Mouse (Mus musculus) intestine, embryonic 15.5 days (tissue): ENCODE results near the gene Pacrg. TPM values are rescaled to one million over a fixed set of nuclear protein-coding genes. Genes with fewer than 3 reads are reported as not detected.

Source experiments
- ATAC-seq: fragments of 200-750 bp; cut with Nextera tagmentation; 2 replicates; pipeline ENCODE4 v1.8.0; 2017; ENCODE audit warnings: moderate TSS enrichment, moderate library complexity
- H3K27ac ChIP-seq: fragments of 300-500 bp; sonication (generic); 2 replicates; pipeline ENCODE4 v1.5.1; 2015; ENCODE audit warnings: mild to moderate bottlenecking, inconsistent platforms
- H3K27me3 ChIP-seq: fragments of 300-500 bp; sonication (generic); replicated peaks from 2 replicates; pipeline ENCODE4 v1.6.1; 2015; ENCODE audit warnings: inconsistent platforms
- H3K36me3 ChIP-seq: fragments of 300-500 bp; sonication (generic); 2 replicates; pipeline ENCODE4 v1.6.1; 2015; ENCODE audit warnings: inconsistent platforms
- H3K4me1 ChIP-seq: fragments of 300-500 bp; sonication (generic); replicated peaks from 2 replicates; pipeline ENCODE4 v1.6.1; 2015; ENCODE audit warnings: inconsistent platforms
- H3K4me2 ChIP-seq: fragments of 300-500 bp; sonication (generic); replicated peaks from 2 replicates; pipeline ENCODE4 v1.6.1; 2015; ENCODE audit warnings: mild to moderate bottlenecking, inconsistent platforms
- H3K4me3 ChIP-seq: fragments of 300-500 bp; sonication (generic); replicated peaks from 2 replicates; pipeline ENCODE4 v1.5.1; 2015; ENCODE audit warnings: inconsistent platforms
- H3K9ac ChIP-seq: fragments of 300-500 bp; sonication (generic); 2 replicates; pipeline ENCODE4 v1.6.1; 2015; ENCODE audit warnings: inconsistent platforms
- H3K9me3 ChIP-seq: fragments of 300-500 bp; sonication (generic); 2 replicates; pipeline ENCODE4 v1.6.1; 2016; ENCODE audit warnings: inconsistent platforms
- WGBS: fragments of 180-500 bp; shearing (Covaris S2); methylation state at CpG from one replicate; pipeline ENCODE4 v1.1.7; 2015; 5-methylcytosine and 5-hydroxymethylcytosine counted together
- polyA plus RNA-seq: library from polyadenylated mRNA; unstranded; fragments of >200 nt; fragmentation: Nextera tagmentation; extraction: Ambion mirVana; gene quantifications from 2 replicates; pipeline ENCODE4 v1.2.1, GENCODE M21; 2015

Gene Pacrg
- polyA plus RNA-seq, 1 experiment from 2014 or later = 0.93 TPM

- Histone ChIP-seq H3K9ac (no peak overlapping the region), H3K4me3 (no peak overlapping the region), H3K4me1 (0 out of 2 replicates have a peak, but pooled peaks cover 7% of the 10 kb centered on the region), H3K36me3 (no peaks in the 10 kb centered on the region), H3K9me3 (no peaks in the 10 kb centered on the region), H3K4me2 (no peak overlapping the region), H3K27me3 (no peaks in the 10 kb centered on the region), H3K27ac (no peak overlapping the region)
- 65% methylated on average over 10 of the region's 10 CpGs for WGBS
- no peak for ATAC-seq
Observed at GRCm38 (mm10) chr17:10399706-10400105, 440.4 kb downstream of the Pacrg start.

- Histone ChIP-seq H3K27ac (no peak overlapping the region), H3K4me1 (0 out of 2 replicates have a peak, but pooled peaks cover 7% of the 10 kb centered on the region), H3K4me2 (no peak overlapping the region), H3K27me3 (no peaks in the 10 kb centered on the region), H3K9ac (no peak overlapping the region), H3K36me3 (no peaks in the 10 kb centered on the region), H3K9me3 (no peaks in the 10 kb centered on the region), H3K4me3 (no peak overlapping the region)
- no peak for ATAC-seq
- 84% methylated on average over 5 of the region's 5 CpGs for WGBS
Observed at GRCm38 (mm10) chr17:10398871-10399270, 441.2 kb downstream of the Pacrg start.

- H3K27me3 ChIP-seq = no peaks in the 10 kb centered on the region
- H3K9ac ChIP-seq = no peak overlapping the region
- 70% methylated on average over 10 of the region's 10 CpGs for WGBS
- 0 out of 2 replicates have a peak, but pooled peaks cover 7% of the 10 kb centered on the region for H3K4me1 ChIP-seq
- H3K4me2 ChIP-seq = no peak overlapping the region
- H3K36me3 ChIP-seq = no peaks in the 10 kb centered on the region
- no peak overlapping the region for H3K27ac ChIP-seq
- H3K4me3 ChIP-seq = no peak overlapping the region
- no peaks in the 10 kb centered on the region for H3K9me3 ChIP-seq
- peak; percentile 42 for ATAC-seq
Observed at GRCm38 (mm10) chr17:10397924-10398627, 442.0 kb downstream of the Pacrg start.

- no peak overlapping the region for H3K4me2 ChIP-seq
- ATAC-seq = no peak
- H3K27ac ChIP-seq = no peak overlapping the region
- no peaks in the 10 kb centered on the region for H3K36me3 ChIP-seq
- H3K27me3 ChIP-seq = no peaks in the 10 kb centered on the region
- H3K9ac ChIP-seq = no peak overlapping the region
- H3K9me3 ChIP-seq = no peaks in the 10 kb centered on the region
- 0 out of 2 replicates have a peak, but pooled peaks cover 7% of the 10 kb centered on the region for H3K4me1 ChIP-seq
- no peak overlapping the region for H3K4me3 ChIP-seq
- WGBS = 33% methylated on average over 11 of the region's 11 CpGs
Observed at GRCm38 (mm10) chr17:10397336-10397735, 442.8 kb downstream of the Pacrg start.

GRCm38 (mm10) chr17:10396863-10397262 is 443.2 kb downstream of the Pacrg start:
- 75% methylated on average over 6 of the region's 6 CpGs for WGBS
- Histone ChIP-seq H3K4me2 (no peak overlapping the region), H3K27ac (no peak overlapping the region), H3K9ac (no peak overlapping the region), H3K27me3 (no peaks in the 10 kb centered on the region), H3K36me3 (no peaks in the 10 kb centered on the region), H3K9me3 (no peaks in the 10 kb centered on the region), H3K4me3 (no peak overlapping the region), H3K4me1 (0 out of 2 replicates have a peak, but pooled peaks cover 7% of the 10 kb centered on the region)
- ATAC-seq = no peak

- Histone ChIP-seq H3K9ac (no peak overlapping the region), H3K4me3 (no peak overlapping the region), H3K4me2 (no peak overlapping the region), H3K27ac (no peak overlapping the region), H3K4me1 (0 out of 2 replicates have a peak, but pooled peaks cover 7% of the 10 kb centered on the region), H3K36me3 (no peaks in the 10 kb centered on the region), H3K27me3 (no peaks in the 10 kb centered on the region), H3K9me3 (no peaks in the 10 kb centered on the region)
- 83% methylated on average over 8 of the region's 8 CpGs for WGBS
- ATAC-seq = no peak
Observed at GRCm38 (mm10) chr17:10394855-10395254, 445.3 kb downstream of the Pacrg start.

- H3K4me2 ChIP-seq = no peak overlapping the region
- 71% methylated on average over 4 of the region's 4 CpGs for WGBS
Observed at GRCm38 (mm10) chr17:10393766-10394165, 446.3 kb downstream of the Pacrg start.

GRCm38 (mm10) chr17:10392342-10393034 is 447.6 kb downstream of the Pacrg start:
- WGBS = 79% methylated on average over 14 of the region's 14 CpGs
- Histone ChIP-seq H3K9me3 (no peaks in the 10 kb centered on the region), H3K27me3 (no peaks in the 10 kb centered on the region), H3K9ac (no peak overlapping the region), H3K4me2 (no peak overlapping the region), H3K36me3 (no peaks in the 10 kb centered on the region), H3K27ac (no peak overlapping the region), H3K4me1 (0 out of 2 replicates have a peak, but pooled peaks cover 3% of the 10 kb centered on the region), H3K4me3 (no peak overlapping the region)
- ATAC-seq = no peak

More at GRCm38 (mm10) chr17:10393766-10394165, 446.3 kb downstream of the Pacrg start:
- H3K9ac ChIP-seq = no peak overlapping the region
- no peak for ATAC-seq
- no peaks in the 10 kb centered on the region for H3K27me3 ChIP-seq
- no peak overlapping the region for H3K27ac ChIP-seq
- no peak overlapping the region for H3K4me3 ChIP-seq
- no peaks in the 10 kb centered on the region for H3K36me3 ChIP-seq
- H3K9me3 ChIP-seq = no peaks in the 10 kb centered on the region
- H3K4me1 ChIP-seq = 0 out of 2 replicates have a peak, but pooled peaks cover 7% of the 10 kb centered on the region

GRCm38 (mm10) chr17:10390232-10391172 is 449.6 kb downstream of the Pacrg start:
- Histone ChIP-seq H3K36me3 (no peaks in the 10 kb centered on the region), H3K9me3 (no peaks in the 10 kb centered on the region), H3K9ac (no peak overlapping the region), H3K27ac (peak overlapping the region; percentile 7; the same call in 1 of the 2 replicates), H3K4me2 (no peak overlapping the region), H3K4me1 (no peaks in the 10 kb centered on the region), H3K27me3 (no peaks in the 10 kb centered on the region), H3K4me3 (no peak overlapping the region)
- ATAC-seq = peak; percentile 66
- 54% methylated on average over 19 of the region's 19 CpGs for WGBS

GRCm38 (mm10) chr17:10389740-10390139 is 450.4 kb downstream of the Pacrg start:
- Histone ChIP-seq H3K9me3 (no peaks in the 10 kb centered on the region), H3K9ac (no peak overlapping the region), H3K4me3 (no peak overlapping the region), H3K4me2 (no peak overlapping the region), H3K27ac (no peak overlapping the region), H3K27me3 (no peaks in the 10 kb centered on the region), H3K36me3 (no peaks in the 10 kb centered on the region), H3K4me1 (no peaks in the 10 kb centered on the region)
- WGBS = 80% methylated on average over 9 of the region's 9 CpGs
- ATAC-seq = no peak

- Histone ChIP-seq H3K4me2 (no peak overlapping the region), H3K4me1 (no peaks in the 10 kb centered on the region), H3K4me3 (no peak overlapping the region), H3K9ac (no peak overlapping the region), H3K36me3 (no peaks in the 10 kb centered on the region), H3K9me3 (no peaks in the 10 kb centered on the region), H3K27me3 (no peaks in the 10 kb centered on the region), H3K27ac (no peak overlapping the region)
- no peak for ATAC-seq
- 59% methylated on average over 6 of the region's 6 CpGs for WGBS
Observed at GRCm38 (mm10) chr17:10386548-10386947, 453.6 kb downstream of the Pacrg start.

GRCm38 (mm10) chr17:10383406-10383805 is 456.7 kb downstream of the Pacrg start:
- ATAC-seq = no peak
- Histone ChIP-seq H3K9me3 (no peaks in the 10 kb centered on the region), H3K4me1 (no peaks in the 10 kb centered on the region; the same call in 1 of the 2 replicates), H3K4me3 (no peak overlapping the region), H3K36me3 (no peaks in the 10 kb centered on the region), H3K4me2 (no peak overlapping the region), H3K9ac (no peak overlapping the region), H3K27me3 (no peaks in the 10 kb centered on the region), H3K27ac (no peak overlapping the region)
- WGBS = 84% methylated on average over 6 of the region's 6 CpGs
